Mouse (Mus musculus) olfactory bulb, adult 2 months (tissue): Measurements from ENCODE around the gene Agpat1. TPM values are rescaled to one million over a fixed set of nuclear protein-coding genes. Genes with fewer than 3 reads are reported as not detected.

Experiments
- H3K27ac ChIP-seq: fragments of 200-500 bp; 2 replicates; pipeline ENCODE4 v1.5.1; 2012; ENCODE audit warnings: low read depth, low read length; ENCODE audit not compliant: insufficient read depth
- H3K4me1 ChIP-seq: fragments of 200-500 bp; 2 replicates; pipeline ENCODE4 v1.6.1; 2012; ENCODE audit warnings: low read length; ENCODE audit not compliant: control insufficient read depth, insufficient read depth
- H3K4me3 ChIP-seq: fragments of 200-500 bp; 2 replicates; pipeline ENCODE4 v1.5.1; 2012; ENCODE audit warnings: mild to moderate bottlenecking, low read depth, low read length, moderate library complexity; ENCODE audit not compliant: insufficient read depth
- CTCF ChIP-seq: fragments of 200-500 bp; IDR thresholded peaks from 2 replicates; pipeline ENCODE4 v1.5.1; 2012; ENCODE audit warnings: low read depth, mild to moderate bottlenecking, low read length, moderate library complexity; ENCODE audit not compliant: insufficient read depth
- POLR2A ChIP-seq: fragments of 200-500 bp; IDR thresholded peaks from 2 replicates; pipeline ENCODE4 v1.6.1; 2012; ENCODE audit warnings: mild to moderate bottlenecking, low read depth, low read length, moderate library complexity; ENCODE audit not compliant: insufficient read depth
- WGBS: fragments of 180-500 bp; shearing (Covaris S2); methylation state at CpG from one replicate; pipeline ENCODE4 v1.1.7; 2018; 5-methylcytosine and 5-hydroxymethylcytosine counted together
- polyA plus RNA-seq: library from polyadenylated mRNA; stranded (reverse); fragments of >200 nt; gene quantifications from 2 replicates; pipeline ENCODE4 v1.2.4, GENCODE M21; 2012; ENCODE audit warnings: low replicate concordance; ENCODE audit not compliant: missing spikeins, insufficient read depth, insufficient read length

Gene Agpat1
- polyA plus RNA-seq, 1 experiment = not detected

- TF ChIP-seq POLR2A = no peak
- Histone ChIP-seq H3K4me3 (no peak overlapping the region), H3K4me1 (peaks cover 36% of the 10 kb centered on the region), H3K27ac (no peak overlapping the region)
- 57% methylated on average over 12 of the region's 12 CpGs for WGBS
These were observed 55.3 kb downstream of the Agpat1 start for GRCm38 (mm10) chr17:34659181-34659896.

- TF ChIP-seq CTCF (no peak), POLR2A (no peak)
- peaks cover 36% of the 10 kb centered on the region for H3K4me1 ChIP-seq
- no peak overlapping the region for H3K4me3 ChIP-seq
- H3K27ac ChIP-seq = no peak overlapping the region
- WGBS = 48% methylated on average over 3 of the region's 3 CpGs
These were observed 55.8 kb downstream of the Agpat1 start for GRCm38 (mm10) chr17:34659897-34660214.

- peaks cover 32% of the 10 kb centered on the region for H3K4me1 ChIP-seq
- no peak overlapping the region for H3K4me3 ChIP-seq
- WGBS = 36% methylated on average over 11 of the region's 11 CpGs
- H3K27ac ChIP-seq = no peak overlapping the region
- no peak for TF ChIP-seq POLR2A
- no peak for TF ChIP-seq CTCF
These were observed 56.3 kb downstream of the Agpat1 start for GRCm38 (mm10) chr17:34660259-34660820.

DNA sequence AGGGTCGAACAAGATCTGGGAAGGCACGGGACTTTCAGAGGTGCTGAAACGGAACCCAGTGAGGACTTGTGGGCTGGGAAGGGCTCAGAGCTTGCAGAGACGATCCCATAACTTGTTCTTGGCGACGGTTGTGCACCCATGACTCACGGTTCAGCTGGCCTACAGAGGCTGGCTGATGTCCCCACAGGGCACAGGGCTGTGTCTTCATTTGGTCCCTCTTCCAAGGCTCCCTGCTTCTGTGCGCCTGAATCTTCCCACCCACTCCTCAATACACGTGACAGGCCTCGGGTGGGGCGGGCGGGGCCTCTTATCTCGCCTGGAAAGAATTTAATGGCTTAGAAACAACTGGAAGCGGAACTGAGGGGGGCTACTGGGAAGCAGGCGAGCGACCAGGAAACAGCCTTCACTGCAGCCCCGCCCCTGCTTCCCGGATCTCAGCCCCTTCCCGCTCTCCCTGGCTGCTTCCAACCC is 57.1 kb downstream of the Agpat1 start:
- Histone ChIP-seq H3K4me1 (peaks cover 24% of the 10 kb centered on the region), H3K27ac (no peak overlapping the region), H3K4me3 (peak overlapping the region; percentile 20)
- 5% methylated on average over 19 of the region's 19 CpGs for WGBS
- TF ChIP-seq CTCF = no peak
- TF ChIP-seq POLR2A = no peak

GRCm38 (mm10) chr17:34662468-34662867 is 58.4 kb downstream of the Agpat1 start:
- 77% methylated on average over 1 of the region's 1 CpGs for WGBS
- Histone ChIP-seq H3K27ac (no peak overlapping the region), H3K4me3 (no peak overlapping the region), H3K4me1 (peaks cover 12% of the 10 kb centered on the region)
- TF ChIP-seq CTCF = no peak
- TF ChIP-seq POLR2A = no peak

GRCm38 (mm10) chr17:34662978-34663377 is 58.9 kb downstream of the Agpat1 start:
- TF ChIP-seq POLR2A (no peak), CTCF (no peak)
- Histone ChIP-seq H3K27ac (no peak overlapping the region), H3K4me1 (peaks cover 10% of the 10 kb centered on the region), H3K4me3 (no peak overlapping the region)
- WGBS = 88% methylated on average over 8 of the region's 8 CpGs

Other genes starting within 250 kb of the Agpat1 start
- not detected in 2 replicates for gene Btnl2, start 249.4 kb upstream of the Agpat1 start, polyA plus RNA-seq
- gene Btnl1, start 227.1 kb upstream of the Agpat1 start, polyA plus RNA-seq = not detected in 2 replicates
- gene BC051142, start 205.4 kb upstream of the Agpat1 start, polyA plus RNA-seq = not detected in 2 replicates
- not detected in 2 replicates for gene Btnl4, start 126.9 kb upstream of the Agpat1 start, polyA plus RNA-seq
- not detected in 2 replicates for gene Btnl6, start 86.9 kb upstream of the Agpat1 start, polyA plus RNA-seq
- not detected in 2 replicates for gene Notch4, start 40.0 kb upstream of the Agpat1 start, polyA plus RNA-seq
- not detected in 2 replicates for gene Gpsm3, start 14.5 kb upstream of the Agpat1 start, polyA plus RNA-seq
- gene Pbx2, start 13.0 kb upstream of the Agpat1 start, polyA plus RNA-seq = not detected in 2 replicates
- not detected in 2 replicates for gene Ager, start 6.4 kb upstream of the Agpat1 start, polyA plus RNA-seq
- not detected in 2 replicates for gene Rnf5, start 572 bp upstream of the Agpat1 start, polyA plus RNA-seq
- not detected in 2 replicates for gene Egfl8, start 11.7 kb downstream of the Agpat1 start, polyA plus RNA-seq
- gene Ppt2, start 24.2 kb downstream of the Agpat1 start, polyA plus RNA-seq = not detected in 2 replicates
- not detected in 2 replicates for gene Prrt1, start 25.3 kb downstream of the Agpat1 start, polyA plus RNA-seq
- not detected in 2 replicates for gene Fkbpl, start 40.5 kb downstream of the Agpat1 start, polyA plus RNA-seq
- not detected in 2 replicates for gene Atf6b, start 42.9 kb downstream of the Agpat1 start, polyA plus RNA-seq
- not detected in 2 replicates for gene Tnxb, start 66.3 kb downstream of the Agpat1 start, polyA plus RNA-seq
- gene C4b, start 139.6 kb downstream of the Agpat1 start, polyA plus RNA-seq = not detected in 2 replicates
- not detected in 2 replicates for gene Cyp21a1, start 200.3 kb downstream of the Agpat1 start, polyA plus RNA-seq
- gene Stk19, start 232.7 kb downstream of the Agpat1 start, polyA plus RNA-seq = not detected in 2 replicates
- not detected in 2 replicates for gene Dxo, start 232.8 kb downstream of the Agpat1 start, polyA plus RNA-seq
- not detected in 2 replicates for gene Skiv2l, start 245.9 kb downstream of the Agpat1 start, polyA plus RNA-seq
- gene Nelfe, start 246.1 kb downstream of the Agpat1 start, polyA plus RNA-seq = not detected in 2 replicates